Mouse (Mus musculus) liver, embryonic 14.5 days (tissue): ENCODE measurements at regions not wholly inside any gene's neighbourhood (a gene's known extent, or its start where the extent isn't known, plus 50 kb on each side); places are given as distances from the start of the nearest gene placed in this dataset.

ENCODE experiments used
- CTCF ChIP-seq: IDR thresholded peaks from 2 replicates; pipeline ENCODE4 v1.5.1; 2016; ENCODE audit warnings: antibody characterized with exemption, low read depth, control low read depth
- EP300 ChIP-seq: IDR thresholded peaks from 2 replicates; pipeline ENCODE4 v1.6.1; 2016; ENCODE audit warnings: antibody characterized with exemption, low read depth

DNA sequence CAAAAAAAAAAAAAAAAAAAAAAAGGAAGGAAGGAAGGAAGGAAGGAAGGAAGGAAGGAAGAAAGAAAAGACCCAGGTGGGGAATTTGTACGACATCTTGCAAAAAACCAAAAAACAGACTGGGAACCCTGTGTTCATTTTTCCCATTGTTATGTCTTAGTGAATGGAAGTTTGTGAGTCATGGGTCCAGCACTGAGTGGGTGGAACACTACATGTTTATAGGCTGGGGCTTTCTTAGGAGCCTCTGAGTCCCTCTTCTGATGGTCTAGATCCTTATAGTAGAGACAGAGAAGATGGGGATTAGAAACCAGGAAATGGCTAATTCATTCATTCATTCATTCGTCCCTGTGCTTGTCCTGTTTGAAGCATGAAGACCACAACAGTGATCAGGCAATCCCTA lies 105.5 kb downstream of the Tpra1 start:
- no peak for TF ChIP-seq EP300
- TF ChIP-seq CTCF, result no peak
